Mouse (Mus musculus) spleen, postnatal 36 days (tissue): ENCODE data around the gene Surf4.
"Not testable (repeated sequence)": the region's sequence is repeated elsewhere in the genome, so short reads cannot be mapped to it uniquely, and the experiment has no call there.

Experiments
- DNase-seq, 2 experiments: peaks; one replicate each; pipeline ENCODE4 v3.0.0; 2022; ENCODE audit warnings: low spot score in 2 of 2, mixed read lengths in 1 of 2

Surf4 gene

GRCm38 (mm10) chr2:26902467-26903220 lies 31.1 kb downstream of the Surf4 start, which contains the start of gene Surf6:
Surf6 (minus strand) TSS chr2:26902879.
- peak; percentile 96 to 97 for DNase-seq

GRCm38 (mm10) chr2:26901834-26902400 lies 31.8 kb downstream of the Surf4 start:
- DNase-seq: peak in 1 of 2 experiments; percentile 36

- no peak for DNase-seq
These were observed 33.0 kb downstream of the Surf4 start for GRCm38 (mm10) chr2:26900731-26901130.

DNA sequence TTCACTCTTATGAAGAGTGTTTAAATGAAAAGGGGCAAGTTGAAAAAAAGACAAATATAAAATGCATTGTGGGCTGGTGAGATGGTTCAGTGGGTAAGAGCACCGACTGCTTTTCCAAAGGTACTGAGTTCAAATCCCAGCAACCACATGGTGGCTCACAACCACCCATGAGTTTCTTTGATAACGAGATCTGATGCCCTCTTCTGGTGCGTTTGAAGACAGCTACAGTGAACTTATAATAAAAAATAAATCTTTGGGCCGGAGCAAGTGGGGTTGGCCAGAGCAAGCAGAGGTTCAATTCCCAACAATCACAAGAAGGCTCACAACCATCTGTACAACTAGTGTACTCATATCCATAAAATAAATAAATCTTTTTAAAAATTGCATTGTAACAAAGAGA lies 37.8 kb downstream of the Surf4 start:
- DNase-seq: no peak

- DNase-seq: not testable (repeated sequence)
These were observed 47.6 kb downstream of the Surf4 start for GRCm38 (mm10) chr2:26886170-26886569.

GRCm38 (mm10) chr2:26885541-26885940 lies 48.2 kb downstream of the Surf4 start:
- DNase-seq: not testable (repeated sequence)

DNA sequence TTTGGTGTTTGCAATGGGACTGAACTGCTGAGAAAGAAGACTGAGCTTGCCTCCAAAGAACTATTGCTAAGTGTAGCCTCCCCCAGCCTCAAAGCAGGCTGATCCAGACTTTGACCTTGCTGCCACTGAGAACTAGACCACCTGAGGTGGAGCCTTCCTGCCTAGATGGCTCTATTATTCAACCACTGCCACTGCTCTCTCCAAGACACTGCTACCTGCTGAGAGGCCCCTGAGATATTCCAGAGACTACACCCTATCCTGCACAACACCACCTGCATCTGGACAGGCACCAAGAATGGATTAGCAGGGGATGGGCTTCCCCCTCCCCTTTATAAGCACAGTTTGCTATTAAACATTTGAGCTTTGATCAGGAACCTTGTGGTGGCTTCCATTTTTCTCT lies 55.2 kb downstream of the Surf4 start:
- no peak for DNase-seq

- DNase-seq: no peak
These were observed 63.1 kb downstream of the Surf4 start for GRCm38 (mm10) chr2:26870666-26871065.
